Mouse (Mus musculus) heart, adult 8-10 months (tissue): ENCODE measurements around the gene Ocrl. TPM values are rescaled to one million over a fixed set of nuclear protein-coding genes. Genes with fewer than 3 reads are reported as not detected.
A peak's percentile ranks its signal among the peaks of the same experiment; 100 is the strongest.

Experiments
- DNase-seq: peaks from one replicate; pipeline ENCODE4 v3.0.0; 2022; ENCODE audit warnings: low spot score
- total RNA-seq, 4 experiments: library from RNA; stranded (reverse); gene quantifications; 2 replicates each; pipeline ENCODE4 v1.2.4; 2022

Ocrl gene
- total RNA-seq, 4 experiments from 2014 or later: 8.5 to 12.9 (median 10.3) TPM

- no peak for DNase-seq
These were observed 64.9 kb downstream of the Ocrl start for GRCm38 (mm10) chrX:47977078-47977477.

GRCm38 (mm10) chrX:47985000-47985619 is 72.9 kb downstream of the Ocrl start:
- DNase-seq: peak; percentile 45

GRCm38 (mm10) chrX:47988024-47988423 is 75.8 kb downstream of the Ocrl start:
- DNase-seq: peak; percentile 43

- peak; percentile 73 for DNase-seq
These were observed 80.4 kb downstream of the Ocrl start for GRCm38 (mm10) chrX:47992606-47993005.

GRCm38 (mm10) chrX:47998412-47998811 is 86.2 kb downstream of the Ocrl start:
- DNase-seq: no peak

- DNase-seq: no peak
These were observed 89.0 kb downstream of the Ocrl start for GRCm38 (mm10) chrX:48001151-48001550.

- no peak for DNase-seq
These were observed 92.6 kb downstream of the Ocrl start for GRCm38 (mm10) chrX:48004786-48005185.

- no peak for DNase-seq
These were observed 93.9 kb downstream of the Ocrl start for GRCm38 (mm10) chrX:48006062-48006461.

- DNase-seq: no peak
These were observed 99.5 kb downstream of the Ocrl start for GRCm38 (mm10) chrX:48011656-48012055.

Other genes starting within 250 kb of the Ocrl start
- 1 to 10 TPM in 3 of 4 experiments, under 1 TPM in 1; 0.68 to 1.6 (median 1.2) TPM for gene Smarca1, start 19.4 kb upstream of the Ocrl start, total RNA-seq
- gene Apln, start 122.5 kb downstream of the Ocrl start, total RNA-seq: 10 to 100 TPM in 2 of 4 experiments, 1 to 10 TPM in 2; 3.0 to 13.5 (median 10.0) TPM
- 1 to 10 TPM; 1.6 to 4.1 (median 2.6) TPM for gene Xpnpep2, start 196.3 kb downstream of the Ocrl start, total RNA-seq
- gene Sash3, start 234.0 kb downstream of the Ocrl start, total RNA-seq: 1 to 10 TPM in 1 of 4 experiments, under 1 TPM in 3; 0.41 to 1.8 (median 0.76) TPM